In genomic region chr19:28834798-28835499, GRCm38 (mm10) we compare ENCODE assay signal across 8 mouse cellular contexts. TPM values are rescaled to one million over a fixed set of nuclear protein-coding genes. Genes with fewer than 3 reads are reported as not detected.
DNase-seq lines count a peak whose midpoint lies in the region; ATAC-seq lines count a peak whose summit lies in the region.

TSS of gene Slc1a1 (plus strand) at chr19:28835049.

- ATAC-seq in CD4-positive, CD25-positive, alpha-beta regulatory T cell, adult 4 months = no peak
- peak; percentile 69 for ATAC-seq in kidney, embryonic 14.5 days (ENCODE audit: low FRiP score, low TSS enrichment)
- no peak for ATAC-seq in limb, embryonic 11.5 days (ENCODE audit: insufficient number of reproducible peaks, low FRiP score, low TSS enrichment, low read depth)
- ATAC-seq in midbrain, embryonic 11.5 days (ENCODE audit: low FRiP score) = peak; percentile 80
- peak; percentile 58; the same call in 1 of the 2 replicates for ATAC-seq in stomach, embryonic 16.5 days (ENCODE audit: insufficient read depth, low FRiP score)

- peaks cover 15% of the 10 kb centered on the region for H3K4me1 ChIP-seq in embryonic facial prominence, embryonic 10.5 days
- 0 out of 2 replicates have a peak, but pooled peaks cover 3% of the 10 kb centered on the region for H3K4me1 ChIP-seq in kidney, embryonic 14.5 days (ENCODE audit: control insufficient read depth, insufficient read depth, low read length)
- H3K4me1 ChIP-seq in limb, embryonic 11.5 days (ENCODE audit: control insufficient read depth, insufficient read depth, low read length) = no peaks in the 10 kb centered on the region
- no peaks in the 10 kb centered on the region for H3K4me1 ChIP-seq in midbrain, embryonic 11.5 days (ENCODE audit: control insufficient read depth, insufficient read depth, low read length)
- H3K4me1 ChIP-seq in stomach, embryonic 16.5 days (ENCODE audit: control insufficient read depth, insufficient read depth, low read length) = peaks cover 4% of the 10 kb centered on the region; the same call in 1 of the 2 replicates

- peaks cover 58% of the 10 kb centered on the region for H3K27me3 ChIP-seq in embryonic facial prominence, embryonic 10.5 days (replicated peaks; ENCODE audit: low read depth, poor library complexity, severe bottlenecking)
- peaks cover 19% of the 10 kb centered on the region for H3K27me3 ChIP-seq in kidney, embryonic 14.5 days (ENCODE audit: control insufficient read depth, insufficient read depth, low read length)
- peaks cover 22% of the 10 kb centered on the region for H3K27me3 ChIP-seq in limb, embryonic 11.5 days (ENCODE audit: control insufficient read depth, insufficient read depth, low read length)
- peaks cover 13% of the 10 kb centered on the region for H3K27me3 ChIP-seq in midbrain, embryonic 11.5 days (ENCODE audit: control insufficient read depth, insufficient read depth, low read length)
- H3K27me3 ChIP-seq in stomach, embryonic 16.5 days (ENCODE audit: control insufficient read depth, insufficient read depth, low read length) = peaks cover 16% of the 10 kb centered on the region

- peak; percentile 22 for DNase-seq in CD4-positive, CD25-positive, alpha-beta regulatory T cell, adult 2 months (ENCODE audit: low read depth, low spot score)
- DNase-seq in embryonic facial prominence, embryonic 10.5 days (ENCODE audit: low spot score) = peak; percentile 61
- peak; percentile 6 to 10 for DNase-seq in heart, adult 9 months (ENCODE audit: low spot score in 2 of 2)
- DNase-seq in limb, embryonic 11.5 days (ENCODE audit: low spot score) = peak; percentile 67
- DNase-seq in midbrain, embryonic 11.5 days (ENCODE audit: low spot score, missing footprints) = peak; percentile 95

- no peak within 1 kb of the TSS; the same call in 1 of the 2 replicates for H3K27ac ChIP-seq in embryonic facial prominence, embryonic 10.5 days (replicated peaks)
- H3K27ac ChIP-seq in kidney, embryonic 14.5 days (ENCODE audit: low read depth, low read length) = no peak within 1 kb of the TSS
- H3K27ac ChIP-seq in limb, embryonic 11.5 days (replicated peaks; ENCODE audit: low read depth, low read length) = no peak within 1 kb of the TSS
- H3K27ac ChIP-seq in midbrain, embryonic 11.5 days (ENCODE audit: low read depth, low read length) = no peak within 1 kb of the TSS
- H3K27ac ChIP-seq in stomach, embryonic 16.5 days (ENCODE audit: low read length) = no peak within 1 kb of the TSS

- WGBS in embryonic facial prominence, embryonic 10.5 days = 1% methylated on average over 68 of the region's 68 CpGs
- WGBS in kidney, embryonic 14.5 days = under 1% methylated on average over 67 of the region's 68 CpGs
- WGBS in limb, embryonic 11.5 days = under 1% methylated on average over 68 of the region's 68 CpGs
- under 1% methylated on average over 68 of the region's 68 CpGs for WGBS in midbrain, embryonic 11.5 days
- WGBS in stomach, embryonic 16.5 days = under 1% methylated on average over 65 of the region's 68 CpGs

- no peaks in the 10 kb centered on the region for H3K36me3 ChIP-seq in embryonic facial prominence, embryonic 10.5 days (replicated peaks)
- H3K36me3 ChIP-seq in kidney, embryonic 14.5 days (ENCODE audit: control insufficient read depth, insufficient read depth, low read length) = no peaks in the 10 kb centered on the region
- H3K36me3 ChIP-seq in limb, embryonic 11.5 days (ENCODE audit: control insufficient read depth, insufficient read depth, low read length) = no peaks in the 10 kb centered on the region
- no peaks in the 10 kb centered on the region for H3K36me3 ChIP-seq in midbrain, embryonic 11.5 days (ENCODE audit: control insufficient read depth, insufficient read depth, low read length)
- no peaks in the 10 kb centered on the region for H3K36me3 ChIP-seq in stomach, embryonic 16.5 days (ENCODE audit: control insufficient read depth, insufficient read depth, low read length)

- H3K9ac ChIP-seq in kidney, embryonic 14.5 days (ENCODE audit: low read depth, low read length) = peak within 1 kb of the TSS; percentile 34
- H3K9ac ChIP-seq in limb, embryonic 11.5 days (ENCODE audit: low read length) = peak within 1 kb of the TSS; percentile 44
- H3K9ac ChIP-seq in midbrain, embryonic 11.5 days (ENCODE audit: low read length) = peak within 1 kb of the TSS; percentile 59
- H3K9ac ChIP-seq in stomach, embryonic 16.5 days (ENCODE audit: low read length) = peak within 1 kb of the TSS; percentile 64

- no peaks in the 10 kb centered on the region for H3K9me3 ChIP-seq in embryonic facial prominence, embryonic 10.5 days
- no peaks in the 10 kb centered on the region for H3K9me3 ChIP-seq in kidney, embryonic 14.5 days (ENCODE audit: control insufficient read depth, low read length)
- no peaks in the 10 kb centered on the region for H3K9me3 ChIP-seq in limb, embryonic 11.5 days (ENCODE audit: control insufficient read depth, low read length)
- no peaks in the 10 kb centered on the region for H3K9me3 ChIP-seq in midbrain, embryonic 11.5 days (ENCODE audit: control insufficient read depth, low read length)
- no peaks in the 10 kb centered on the region for H3K9me3 ChIP-seq in stomach, embryonic 16.5 days (replicated peaks; ENCODE audit: control insufficient read depth, low read length)

- H3K4me3 ChIP-seq in embryonic facial prominence, embryonic 10.5 days = peak within 1 kb of the TSS; percentile 78
- peak within 1 kb of the TSS; percentile 53 for H3K4me3 ChIP-seq in kidney, embryonic 14.5 days (ENCODE audit: low read length)
- peak within 1 kb of the TSS; percentile 61 for H3K4me3 ChIP-seq in limb, embryonic 11.5 days (ENCODE audit: low read depth, low read length)
- H3K4me3 ChIP-seq in midbrain, embryonic 11.5 days (ENCODE audit: low read depth, low read length) = peak within 1 kb of the TSS; percentile 57
- peak within 1 kb of the TSS; percentile 58 for H3K4me3 ChIP-seq in stomach, embryonic 16.5 days (replicated peaks; ENCODE audit: low read length)

- H3K4me2 ChIP-seq in kidney, embryonic 14.5 days (replicated peaks; ENCODE audit: low read depth, low read length) = peak within 1 kb of the TSS; percentile 96
- peak within 1 kb of the TSS; percentile 99 for H3K4me2 ChIP-seq in limb, embryonic 11.5 days (ENCODE audit: low read depth, severe bottlenecking)
- H3K4me2 ChIP-seq in midbrain, embryonic 11.5 days = peak within 1 kb of the TSS; percentile 79
- peak within 1 kb of the TSS; percentile 99 for H3K4me2 ChIP-seq in stomach, embryonic 16.5 days (ENCODE audit: low read depth, low read length)

RNA-seq across cellular contexts. Expression of gene Slc1a1, which starts in this region (rescaled TPM):
- under 1 TPM in 1 of 2 experiments, not detected in 1; 0.43 TPM for polyA plus RNA-seq in CD4-positive, CD25-positive, alpha-beta regulatory T cell, adult 4 months (2017; shearing (Covaris generic))
- 0.55 and 1.00 TPM in 2 replicates for polyA plus RNA-seq in embryonic facial prominence, embryonic 10.5 days (2016; fragmentation: Nextera tagmentation; extraction: Ambion mirVana)
- polyA plus RNA-seq in kidney, embryonic 14.5 days (2014; fragmentation: Nextera tagmentation; extraction: Ambion mirVana) = 1.2 and 1.3 TPM in 2 replicates
- polyA plus RNA-seq in limb, embryonic 11.5 days (2014; fragmentation: Nextera tagmentation; extraction: Ambion mirVana) = 0.31 and 0.36 TPM in 2 replicates
- polyA plus RNA-seq in midbrain, embryonic 11.5 days (2014; fragmentation: Nextera tagmentation; extraction: Ambion mirVana) = 0.44 and 1.3 TPM in 2 replicates
- 0.50 and 0.56 TPM in 2 replicates for polyA plus RNA-seq in stomach, embryonic 16.5 days (2015; fragmentation: Nextera tagmentation; extraction: Ambion mirVana)

Comparison
In these comparisons a context has a peak if more than half of its experiments do, and no peak if none do; other contexts are left out.
1. Peak in DNase-seq and H3K4me3 ChIP-seq in embryonic facial prominence, embryonic 10.5 days; RNA of the gene not detected or under 1 TPM.
2. Peak in DNase-seq, H3K4me3 ChIP-seq, H3K9ac ChIP-seq and H3K4me2 ChIP-seq in limb, embryonic 11.5 days; RNA of the gene not detected or under 1 TPM.
3. Peak in ATAC-seq, H3K4me3 ChIP-seq, H3K9ac ChIP-seq and H3K4me2 ChIP-seq in stomach, embryonic 16.5 days; RNA of the gene not detected or under 1 TPM.
4. DNase-seq: peak in every context shown above with its lines; median percentile 95 in midbrain, embryonic 11.5 days; 67 in limb, embryonic 11.5 days; 61 in embryonic facial prominence, embryonic 10.5 days; 22 in CD4-positive, CD25-positive, alpha-beta regulatory T cell, adult 2 months; 8 in heart, adult 9 months.
5. ATAC-seq: peak in kidney, embryonic 14.5 days (single experiment) and midbrain, embryonic 11.5 days (single experiment); none in CD4-positive, CD25-positive, alpha-beta regulatory T cell, adult 4 months (single experiment) and limb, embryonic 11.5 days (single experiment).
6. Peak in every context shown above with its lines, with median percentiles within 50 percentile points of each other: H3K4me3 ChIP-seq, H3K4me2 ChIP-seq and H3K9ac ChIP-seq.